Mouse (Mus musculus) thymus, adult 18-20 months (tissue): ENCODE results near the gene Cdh13.

Experiments
- DNase-seq, 2 experiments: peaks; one replicate each; pipeline ENCODE4 v3.0.0; 2022; ENCODE audit warnings: mixed read lengths in 2 of 2

The Cdh13 gene

DNA sequence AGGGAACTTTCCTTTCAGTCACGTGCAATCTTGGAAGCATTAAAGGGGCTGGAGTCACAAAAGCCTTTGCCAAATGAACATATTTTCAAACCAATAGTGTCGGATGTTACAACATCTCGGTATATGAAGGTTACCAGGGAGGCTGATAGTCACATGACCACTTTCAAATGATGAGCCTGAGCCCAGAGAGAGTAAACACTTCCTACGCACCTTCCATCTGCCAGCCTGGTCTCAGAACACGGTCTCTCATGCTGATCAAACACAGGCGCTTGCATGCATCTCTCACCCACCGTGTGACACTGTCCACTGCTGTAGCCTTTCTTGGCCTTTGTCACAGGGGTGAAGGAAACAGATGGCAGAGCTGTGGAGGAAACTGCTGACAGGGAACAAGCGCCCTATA lies 313.3 kb downstream of the Cdh13 start:
- DNase-seq = no peak

GRCm38 (mm10) chr8:118601376-118601775 lies 317.8 kb downstream of the Cdh13 start:
- no peak for DNase-seq

- no peak for DNase-seq
Observed at GRCm38 (mm10) chr8:118602074-118602473, 318.5 kb downstream of the Cdh13 start.

- DNase-seq = no peak
Observed at GRCm38 (mm10) chr8:118611551-118611950, 328.0 kb downstream of the Cdh13 start.

DNA sequence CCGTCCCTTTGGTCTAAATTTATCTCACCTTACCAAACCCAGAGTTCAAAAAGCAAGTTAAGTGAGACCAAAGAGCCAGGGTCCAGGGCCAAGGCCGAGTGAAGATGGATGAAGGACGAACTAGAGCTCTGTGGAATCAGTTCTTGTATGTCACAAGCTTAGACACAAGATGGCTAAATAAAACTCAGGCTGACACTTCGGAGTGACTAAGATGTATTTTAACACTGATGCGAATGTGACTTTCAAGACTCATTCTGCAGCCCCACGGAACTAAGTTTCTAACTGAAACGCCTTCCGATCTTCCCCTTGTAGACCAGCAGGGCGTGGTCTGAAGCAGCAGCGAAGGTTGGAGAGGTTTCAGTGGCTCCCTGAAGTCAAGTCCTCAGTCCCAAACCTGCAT lies 334.7 kb downstream of the Cdh13 start:
- DNase-seq = no peak

GRCm38 (mm10) chr8:118626425-118626824 lies 342.9 kb downstream of the Cdh13 start:
- DNase-seq = no peak

- DNase-seq = no peak
Observed at GRCm38 (mm10) chr8:118627737-118628136, 344.2 kb downstream of the Cdh13 start.

DNA sequence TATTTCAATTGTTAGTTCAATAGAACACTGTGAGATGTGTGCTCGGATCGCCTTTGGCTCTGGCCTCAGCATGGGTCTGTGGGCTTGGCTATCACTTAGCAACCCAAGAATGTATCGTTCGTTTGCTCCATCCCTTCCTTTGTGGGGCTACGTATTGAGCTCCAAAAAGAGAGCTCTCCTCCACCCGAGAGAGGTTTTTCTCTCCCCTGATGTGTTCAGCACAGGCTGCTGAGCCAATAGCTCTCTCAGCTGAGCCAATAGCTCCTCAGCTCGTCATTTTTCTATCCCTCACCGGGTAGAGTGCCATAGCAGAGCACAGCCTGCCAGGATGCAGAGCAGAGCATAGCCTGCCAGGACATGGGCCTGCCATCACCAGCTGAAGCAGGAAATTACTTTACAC lies 345.2 kb downstream of the Cdh13 start:
- DNase-seq = no peak

GRCm38 (mm10) chr8:118635296-118636060 lies 351.9 kb downstream of the Cdh13 start:
- DNase-seq = no peak

- no peak for DNase-seq
Observed at GRCm38 (mm10) chr8:118639606-118640005, 356.1 kb downstream of the Cdh13 start.

DNA sequence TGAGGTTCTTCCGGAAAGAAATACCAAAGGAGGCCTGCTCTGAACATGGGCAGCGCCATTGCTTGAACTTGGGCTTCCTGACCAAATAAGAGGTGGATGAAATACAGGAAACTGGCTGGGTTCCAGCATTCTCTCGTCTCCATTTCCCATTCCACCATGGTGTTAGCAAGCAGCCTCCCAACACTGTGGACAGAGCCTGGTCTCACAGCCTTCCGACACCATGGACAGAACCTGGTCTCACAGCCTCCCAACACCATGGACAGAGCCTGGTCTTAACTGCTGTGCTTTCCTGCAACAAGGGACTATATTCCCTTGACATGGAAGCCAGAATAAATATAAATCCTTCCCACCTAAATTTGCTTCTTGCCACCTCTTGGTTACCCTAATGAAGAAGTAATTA lies 358.3 kb downstream of the Cdh13 start:
- DNase-seq = no peak

GRCm38 (mm10) chr8:118648801-118649537 lies 365.4 kb downstream of the Cdh13 start:
- DNase-seq = no peak

- no peak for DNase-seq
Observed at GRCm38 (mm10) chr8:118649981-118650380, 366.4 kb downstream of the Cdh13 start.

DNA sequence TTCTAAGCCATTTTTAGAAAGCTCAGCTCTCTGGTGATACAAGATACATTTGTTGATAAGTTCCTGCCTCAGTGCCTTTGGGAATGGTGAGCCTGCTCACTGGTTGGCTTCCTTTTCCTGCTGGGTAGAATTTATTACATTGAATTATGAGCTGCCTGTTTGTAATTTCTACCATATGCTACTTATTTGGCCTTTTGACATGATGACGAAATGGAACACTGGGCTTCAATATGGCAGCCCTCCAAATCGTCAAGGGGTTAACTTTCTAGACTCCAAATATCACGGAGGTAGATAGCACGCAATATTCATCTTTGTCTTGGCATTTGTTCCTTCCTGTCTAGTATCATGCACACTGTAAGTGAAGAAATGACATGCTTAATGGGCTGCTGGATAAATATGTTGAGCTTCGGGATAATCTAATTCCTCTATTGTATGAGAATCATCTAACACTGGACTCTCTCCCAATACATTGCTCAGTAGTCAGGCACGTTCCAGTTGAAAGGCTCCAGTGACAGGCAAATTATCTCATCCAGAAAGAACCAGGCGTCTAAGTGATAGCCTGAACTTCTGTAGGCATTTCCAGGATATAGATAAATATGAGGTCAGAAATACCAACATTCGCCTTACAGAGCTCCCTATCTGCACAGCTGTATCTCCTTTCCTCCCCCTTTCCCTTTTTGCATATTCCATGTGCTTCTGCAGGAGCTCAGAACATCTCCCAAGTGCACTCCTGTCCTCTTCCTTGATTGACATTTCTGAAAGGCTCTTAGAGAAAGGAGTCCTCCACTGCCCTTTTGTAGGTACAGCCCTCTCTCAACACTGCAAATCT lies 378.7 kb downstream of the Cdh13 start:
- no peak for DNase-seq

DNA sequence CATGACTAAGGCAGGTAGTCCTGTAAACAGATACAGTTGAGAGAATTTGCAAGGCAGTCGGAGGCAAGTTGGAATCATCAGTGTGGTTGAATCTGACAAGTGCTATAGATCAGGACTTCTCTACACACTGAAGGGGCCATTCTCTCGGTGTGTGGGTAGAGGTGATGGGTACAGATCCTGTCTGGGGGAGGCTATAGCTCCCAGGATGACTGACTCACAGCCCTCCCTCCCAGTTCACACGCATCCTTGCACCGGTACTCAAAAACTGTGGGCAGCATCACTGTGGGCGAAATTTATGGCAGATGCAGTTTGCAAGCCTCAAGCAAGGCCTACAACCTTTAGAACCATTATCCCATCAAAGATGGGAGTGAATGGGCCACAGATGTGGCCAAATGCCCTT lies 381.5 kb downstream of the Cdh13 start:
- DNase-seq = no peak

DNA sequence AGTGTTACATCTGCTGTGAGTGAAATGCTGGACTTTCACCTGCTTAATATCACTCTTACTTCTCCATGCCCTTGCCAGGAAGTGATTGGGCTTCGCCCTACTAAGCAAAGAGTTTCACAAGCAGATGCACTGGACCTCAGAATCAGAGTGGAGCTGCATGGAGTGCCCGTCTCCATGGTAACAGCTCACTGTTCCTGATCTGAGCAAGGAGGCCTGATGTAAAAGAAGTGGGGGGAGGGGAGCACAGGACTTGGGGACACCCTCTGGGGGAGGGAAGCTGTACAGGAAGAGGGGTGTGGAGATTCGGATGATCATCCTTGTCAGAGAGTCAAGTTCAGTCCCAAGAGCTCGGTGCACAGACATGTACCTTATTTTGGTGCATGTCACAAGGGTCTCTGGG lies 384.2 kb downstream of the Cdh13 start:
- DNase-seq = no peak

DNA sequence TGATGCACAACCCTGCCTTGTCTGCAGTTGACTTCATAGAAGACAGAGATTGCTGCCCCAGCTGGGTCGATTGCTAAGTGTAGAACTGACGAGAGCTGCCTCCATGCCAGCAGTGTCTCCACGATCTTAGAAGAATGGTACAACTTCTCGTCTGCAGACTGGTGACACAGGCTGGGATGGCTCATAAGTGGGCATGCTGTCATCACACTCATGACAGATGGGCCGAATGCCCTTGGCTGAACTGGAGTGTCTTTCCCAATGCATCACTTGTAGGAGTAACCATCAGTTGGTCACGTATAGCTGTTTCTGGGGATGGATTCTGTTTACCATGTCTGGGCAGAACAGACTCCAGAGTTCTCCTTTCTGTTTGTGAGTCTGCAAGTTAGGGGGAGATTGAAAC lies 392.7 kb downstream of the Cdh13 start:
- no peak for DNase-seq

- no peak for DNase-seq
Observed at GRCm38 (mm10) chr8:118679347-118679746, 395.8 kb downstream of the Cdh13 start.

GRCm38 (mm10) chr8:118683386-118683785 lies 399.9 kb downstream of the Cdh13 start:
- no peak for DNase-seq

- DNase-seq = no peak
Observed at GRCm38 (mm10) chr8:118685863-118686262, 402.3 kb downstream of the Cdh13 start.

DNA sequence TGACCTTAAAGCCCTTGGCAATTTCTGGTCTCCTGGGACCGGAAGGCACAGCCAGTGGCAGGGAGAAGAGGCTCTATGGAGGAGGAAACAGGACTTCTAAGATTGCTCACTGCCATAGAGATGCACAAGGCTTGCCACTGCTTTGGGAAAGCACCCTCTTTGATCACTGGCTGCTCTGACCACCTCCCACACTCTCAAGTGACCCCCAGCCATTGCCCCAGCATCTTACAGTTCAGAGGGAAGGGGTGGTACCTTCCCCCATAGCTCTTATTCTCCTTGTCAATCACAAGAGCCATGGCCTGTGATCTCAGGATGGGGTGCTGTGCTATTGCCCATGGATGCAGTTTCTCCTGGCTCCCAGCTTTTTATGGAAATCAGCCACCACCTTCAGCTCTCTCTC lies 406.3 kb downstream of the Cdh13 start:
- no peak for DNase-seq

- no peak for DNase-seq
Observed at GRCm38 (mm10) chr8:118701312-118701880, 417.9 kb downstream of the Cdh13 start.

GRCm38 (mm10) chr8:118709366-118709765 lies 425.8 kb downstream of the Cdh13 start:
- DNase-seq = no peak
